Mouse (Mus musculus) MEL (cell line): ENCODE data around the gene Sbk1. TPM values are rescaled to one million over a fixed set of nuclear protein-coding genes. Genes with fewer than 3 reads are reported as not detected.

ENCODE experiments used
- DNase-seq: peaks from one replicate; pipeline ENCODE4 v3.0.0; 2011; ENCODE audit warnings: low read depth, low spot score
- H3K27ac ChIP-seq: 2 replicates; pipeline ENCODE4 v1.5.1; 2012; ENCODE audit warnings: low read depth, mild to moderate bottlenecking, control low read depth, low read length, moderate library complexity; ENCODE audit not compliant: control insufficient read depth
- H3K27me3 ChIP-seq, 2 experiments: fragments of 150-350 bp in 1 of 2; sonication (generic) in 1 of 2; 2 replicates each; pipeline ENCODE4 v1.6.1; 2012; ENCODE audit warnings: low read length in 2 of 2, mild to moderate bottlenecking in 2 of 2, improper control_type of control experiment in 1 of 2, moderate library complexity in 1 of 2; ENCODE audit not compliant: insufficient read depth in 2 of 2, control insufficient read depth in 1 of 2
- H3K36me3 ChIP-seq, 2 experiments: 2 replicates each; pipeline ENCODE4 v1.6.1; 2012 to 2014; ENCODE audit warnings: low read length in 2 of 2, improper control_type of control experiment in 1 of 2, inconsistent platforms in 1 of 2, mild to moderate bottlenecking in 1 of 2; ENCODE audit not compliant: insufficient read depth in 2 of 2, control insufficient read depth in 1 of 2
- H3K4me1 ChIP-seq, 2 experiments: fragments of 150-350 bp in 1 of 2; sonication (generic) in 1 of 2; 2 replicates each; pipeline ENCODE4 v1.6.1; 2012; ENCODE audit warnings: low read length in 2 of 2, improper control_type of control experiment in 1 of 2, mild to moderate bottlenecking in 1 of 2; ENCODE audit not compliant: insufficient read depth in 2 of 2, control insufficient read depth in 1 of 2
- H3K4me3 ChIP-seq, 2 experiments: fragments of 150-350 bp in 1 of 2; sonication (generic) in 1 of 2; 2 replicates each; pipeline ENCODE4 v1.5.1; 2012; ENCODE audit warnings: low read depth in 2 of 2, low read length in 2 of 2, mild to moderate bottlenecking in 2 of 2, moderate library complexity in 2 of 2, control low read depth in 1 of 2, improper control_type of control experiment in 1 of 2; ENCODE audit not compliant: control insufficient read depth in 1 of 2, insufficient read depth in 1 of 2
- H3K79me2 ChIP-seq: 2 replicates; pipeline ENCODE4 v1.6.1; 2012; ENCODE audit warnings: mild to moderate bottlenecking, low read length, moderate library complexity; ENCODE audit not compliant: control insufficient read depth, poor library complexity, insufficient read depth
- H3K9ac ChIP-seq: 2 replicates; pipeline ENCODE4 v1.6.1; 2012; ENCODE audit warnings: low read depth, mild to moderate bottlenecking, control low read depth, low read length, moderate library complexity; ENCODE audit not compliant: control insufficient read depth, poor library complexity, severe bottlenecking
- H3K9me3 ChIP-seq: fragments of 150-350 bp; sonication (generic); replicated peaks from 2 replicates; pipeline ENCODE4 v1.6.1; 2012; ENCODE audit warnings: mild to moderate bottlenecking, low read length, improper control_type of control experiment, moderate library complexity; ENCODE audit not compliant: insufficient read depth
- BHLHE40 ChIP-seq: IDR thresholded peaks from 2 replicates; pipeline ENCODE4 v1.6.1; 2012; ENCODE audit warnings: low read depth, mild to moderate bottlenecking, inconsistent platforms, low read length, improper control_type of control experiment, borderline replicate concordance
- CHD1 ChIP-seq: IDR thresholded peaks from 2 replicates; pipeline ENCODE4 v1.6.1; 2012; ENCODE audit warnings: low read depth, mild to moderate bottlenecking, inconsistent platforms, low read length, improper control_type of control experiment
- ELF1 ChIP-seq: IDR thresholded peaks from 2 replicates; pipeline ENCODE4 v1.6.1; 2014; ENCODE audit warnings: low read depth, mild to moderate bottlenecking, inconsistent platforms, low read length, improper control_type of control experiment, moderate library complexity
- EP300 ChIP-seq, 2 experiments: IDR thresholded peaks; 2 replicates each; pipeline ENCODE4 v1.6.1; 2011; ENCODE audit warnings: improper control_type of control experiment in 2 of 2, low read length in 2 of 2, low read depth in 1 of 2, mild to moderate bottlenecking in 1 of 2
- ETS1 ChIP-seq: IDR thresholded peaks from 2 replicates; pipeline ENCODE4 v1.6.1; 2012; ENCODE audit warnings: low read depth, mild to moderate bottlenecking, inconsistent platforms, low read length, improper control_type of control experiment, moderate library complexity
- GATA1 ChIP-seq: IDR thresholded peaks from 2 replicates; pipeline ENCODE4 v1.6.1; 2011; ENCODE audit warnings: low read depth, low read length, improper control_type of control experiment
- JUND ChIP-seq: IDR thresholded peaks from 2 replicates; pipeline ENCODE4 v1.6.1; 2011; ENCODE audit warnings: low read depth, mild to moderate bottlenecking, improper control_type of control experiment, low read length
- KAT2A ChIP-seq: conservative IDR thresholded peaks from 2 replicates; pipeline ENCODE4 v1.6.1; 2012; ENCODE audit warnings: low read depth, low read length, improper control_type of control experiment, inconsistent platforms
- MAFK ChIP-seq: IDR thresholded peaks from 2 replicates; pipeline ENCODE4 v1.6.1; 2011; ENCODE audit warnings: low read depth, mild to moderate bottlenecking, low read length, improper control_type of control experiment, borderline replicate concordance
- MEF2A ChIP-seq: IDR thresholded peaks from 2 replicates; pipeline ENCODE4 v1.6.1; 2014; ENCODE audit warnings: low read depth, mild to moderate bottlenecking, inconsistent platforms, low read length, improper control_type of control experiment; ENCODE audit not compliant: poor library complexity, insufficient replicate concordance, severe bottlenecking; ENCODE audit errors: extremely low read depth
- MXI1 ChIP-seq: IDR thresholded peaks from 2 replicates; pipeline ENCODE4 v1.6.1; 2011; ENCODE audit warnings: mild to moderate bottlenecking, low read depth, low read length, improper control_type of control experiment
- NRF1 ChIP-seq: IDR thresholded peaks from 2 replicates; pipeline ENCODE4 v1.6.1; 2014; ENCODE audit warnings: low read depth, mild to moderate bottlenecking, inconsistent platforms, low read length, improper control_type of control experiment, moderate library complexity; ENCODE audit not compliant: poor library complexity, insufficient read depth, severe bottlenecking
- POLR2AphosphoS2 ChIP-seq: IDR thresholded peaks from 2 replicates; pipeline ENCODE4 v1.6.1; 2011; ENCODE audit warnings: low read length, improper control_type of control experiment
- RCOR1 ChIP-seq: IDR thresholded peaks from 2 replicates; pipeline ENCODE4 v1.6.1; 2012; ENCODE audit warnings: low read depth, mild to moderate bottlenecking, inconsistent platforms, low read length, improper control_type of control experiment
- SIN3A ChIP-seq: IDR thresholded peaks from 2 replicates; pipeline ENCODE4 v1.6.1; 2012; ENCODE audit warnings: low read length, improper control_type of control experiment, inconsistent platforms
- SMC3 ChIP-seq: IDR thresholded peaks from 2 replicates; pipeline ENCODE4 v1.6.1; 2011; ENCODE audit warnings: low read depth, low read length, improper control_type of control experiment
- TAL1 ChIP-seq: IDR thresholded peaks from 2 replicates; pipeline ENCODE4 v1.6.1; 2012; ENCODE audit warnings: mild to moderate bottlenecking, inconsistent platforms, low read length, moderate library complexity, mixed read lengths
- TBP ChIP-seq: IDR thresholded peaks from 2 replicates; pipeline ENCODE4 v1.8.0; 2011; ENCODE audit warnings: low read depth, low read length, improper control_type of control experiment
- TCF12 ChIP-seq: IDR thresholded peaks from 2 replicates; pipeline ENCODE4 v1.6.1; 2014; ENCODE audit warnings: low read depth, mild to moderate bottlenecking, inconsistent platforms, low read length, improper control_type of control experiment, moderate library complexity
- polyA plus RNA-seq, 2 experiments: library from polyadenylated mRNA; stranded (reverse) in 1 of 2; unstranded in 1 of 2; fragments of >175 nt in 1 of 2; fragments of >200 nt in 1 of 2; gene quantifications; 2 replicates each; pipeline versions ENCODE4 v1.2.1 to v1.2.4; 2012; ENCODE audit warnings: low replicate concordance in 2 of 2, low read depth in 1 of 2; ENCODE audit not compliant: insufficient read length in 2 of 2, insufficient read depth in 1 of 2, missing spikeins in 1 of 2
- total RNA-seq: library from RNA; depleted of rRNA; stranded (reverse); fragments of 300-350 nt; gene quantifications from 2 replicates; pipeline ENCODE4 v1.2.3, GENCODE M21; 2012

Gene Sbk1
- total and polyA plus RNA-seq, 3 experiments: 3.9 to 5.4 TPM; not detected in 1

DNA sequence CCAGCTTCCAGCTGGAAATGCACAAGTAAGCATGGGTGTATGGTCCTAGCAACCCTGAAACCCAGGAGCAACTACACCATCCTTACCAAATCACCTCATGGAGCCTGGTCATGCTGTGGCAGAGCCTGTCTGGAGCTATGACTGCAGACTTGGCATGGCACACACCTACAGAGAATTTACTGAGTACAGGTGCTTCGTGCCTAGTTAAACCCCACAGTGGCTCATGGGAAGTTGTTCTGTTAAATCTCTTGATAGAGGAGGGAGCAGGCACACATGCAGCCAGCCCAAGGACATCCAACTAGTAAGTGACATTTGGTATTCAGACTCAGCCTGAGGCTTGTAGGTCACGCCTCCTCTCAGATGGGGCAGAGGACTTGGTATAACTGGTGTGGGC is 15.7 kb downstream of the Sbk1 start:
- no peak for TF ChIP-seq ELF1
- no peak for TF ChIP-seq BHLHE40
- H3K4me1 ChIP-seq: peaks cover 18 to 50% of the 10 kb centered on the region in 2 experiments
- no peaks in the 10 kb centered on the region for H3K27me3 ChIP-seq
- H3K4me3 ChIP-seq: no peak overlapping the region
- H3K27ac ChIP-seq: no peak overlapping the region
- no peaks in the 10 kb centered on the region for H3K9me3 ChIP-seq
- H3K79me2 ChIP-seq: no peaks in the 10 kb centered on the region
- no peak overlapping the region for H3K9ac ChIP-seq
- peaks cover 0 to 28% of the 10 kb centered on the region in 2 experiments; a peak in 2 of 4 replicates for H3K36me3 ChIP-seq
- DNase-seq: no peak

- H3K4me1 ChIP-seq: peaks cover 18 to 50% of the 10 kb centered on the region in 2 experiments
- TF ChIP-seq NRF1 (no peak), TAL1 (peak; percentile 16; the same call in 1 of the 2 replicates), GATA1 (peak; percentile 29; the same call in 1 of the 2 replicates), MAFK (no peak), POLR2AphosphoS2 (no peak), TCF12 (no peak), SMC3 (no peak), ETS1 (peak; percentile 55), KAT2A (no peak), CHD1 (no peak), RCOR1 (peak; percentile 65), TBP (no peak), MXI1 (no peak), MEF2A (no peak), JUND (no peak), SIN3A (peak; percentile 53), EP300 (IDR thresholded peaks at IDR 0.05; ENCODE audit: low read depth in 1 of 2, low read length in 2 of 2) (peak; percentile 31 to 57; a peak in 3 of 4 replicates)
- no peaks in the 10 kb centered on the region for H3K27me3 ChIP-seq
- H3K9ac ChIP-seq: no peak overlapping the region
- peak; percentile 79 for DNase-seq
- peaks cover 0 to 28% of the 10 kb centered on the region in 2 experiments; a peak in 2 of 4 replicates for H3K36me3 ChIP-seq
- no peaks in the 10 kb centered on the region for H3K9me3 ChIP-seq
- no peak overlapping the region for H3K27ac ChIP-seq
- H3K4me3 ChIP-seq: no peak overlapping the region
- H3K79me2 ChIP-seq: no peaks in the 10 kb centered on the region
Measured at GRCm38 (mm10) chr7:126288571-126289091, 16.2 kb downstream of the Sbk1 start.
